Mouse (Mus musculus): ENCODE data around the gene Pcnp. TPM values are rescaled to one million over a fixed set of nuclear protein-coding genes. Genes with fewer than 3 reads are reported as not detected.
"Not testable (repeated sequence)": the region's sequence is repeated elsewhere in the genome, so short reads cannot be mapped to it uniquely, and the experiment has no call there.

The Pcnp gene
- 100 to 1,000 TPM; 102 to 138 (median 126) TPM for total RNA-seq (2022)

- peak; percentile 96 for DNase-seq
Measured at GRCm38 (mm10) chr16:56029661-56030082, at the start of gene Pcnp. Gene Pcnp (minus strand): TSS chr16:56029739.

GRCm38 (mm10) chr16:56076121-56076869 is 46.8 kb upstream of the Pcnp start:
- no peak for DNase-seq

GRCm38 (mm10) chr16:56075222-56076111 is 45.9 kb upstream of the Pcnp start:
- DNase-seq: peak; percentile 78

GRCm38 (mm10) chr16:56074565-56074964 is 45.0 kb upstream of the Pcnp start:
- no peak for DNase-seq

- no peak for DNase-seq
Measured at GRCm38 (mm10) chr16:56074122-56074521, 44.6 kb upstream of the Pcnp start.

- not testable (repeated sequence) for DNase-seq
Measured at GRCm38 (mm10) chr16:56073150-56073549, 43.6 kb upstream of the Pcnp start.

GRCm38 (mm10) chr16:56072533-56072932 is 43.0 kb upstream of the Pcnp start:
- no peak for DNase-seq

GRCm38 (mm10) chr16:56071317-56072232 is 42.0 kb upstream of the Pcnp start:
- no peak for DNase-seq

- no peak for DNase-seq
Measured at GRCm38 (mm10) chr16:56068523-56069070, 39.1 kb upstream of the Pcnp start.

GRCm38 (mm10) chr16:56066113-56066512 is 36.6 kb upstream of the Pcnp start:
- DNase-seq: no peak

GRCm38 (mm10) chr16:56064334-56064990 is 34.9 kb upstream of the Pcnp start:
- DNase-seq: peak; percentile 49

GRCm38 (mm10) chr16:56062981-56063380 is 33.4 kb upstream of the Pcnp start:
- no peak for DNase-seq

- no peak for DNase-seq
Measured at GRCm38 (mm10) chr16:56061995-56062594, 32.6 kb upstream of the Pcnp start.

- DNase-seq: no peak
Measured at GRCm38 (mm10) chr16:56058151-56058550, 28.6 kb upstream of the Pcnp start.

- DNase-seq: no peak
Measured at GRCm38 (mm10) chr16:56056944-56057590, 27.5 kb upstream of the Pcnp start.

- DNase-seq: no peak
Measured at GRCm38 (mm10) chr16:56055911-56056310, 26.4 kb upstream of the Pcnp start.

- not testable (repeated sequence) for DNase-seq
Measured at GRCm38 (mm10) chr16:56048038-56048437, 18.5 kb upstream of the Pcnp start, which contains the start of gene Senp7. Gene Senp7 (plus strand): TSS chr16:56048338.

GRCm38 (mm10) chr16:56038090-56038489 is 8.6 kb upstream of the Pcnp start:
- no peak for DNase-seq

GRCm38 (mm10) chr16:56037138-56038010 is 7.8 kb upstream of the Pcnp start, which contains the start of gene Trmt10c:
Gene Trmt10c (minus strand): TSS chr16:56037819.
- DNase-seq: peak; percentile 84
